Mouse (Mus musculus): ENCODE results near the gene Dab2ip. TPM values are rescaled to one million over a fixed set of nuclear protein-coding genes. Genes with fewer than 3 reads are reported as not detected.

Gene Dab2ip
- polyA plus RNA-seq, 1 experiment: 46.9 TPM

- Histone ChIP-seq H3K27me3 (ENCODE audit: control insufficient read depth, insufficient read depth, insufficient read length) (no peaks in the 10 kb centered on the region), H3K79me2 (ENCODE audit: control insufficient read depth, insufficient read depth) (no peaks in the 10 kb centered on the region), H3K4me2 (ENCODE audit: low read depth) (no peak overlapping the region), H3ac (ENCODE audit: control insufficient read depth, insufficient read length) (no peak overlapping the region), H3K36me3 (ENCODE audit: control insufficient read depth, insufficient read depth) (peaks cover 26% of the 10 kb centered on the region), H3K4me3 (no peak overlapping the region)
- TF ChIP-seq CEBPB (IDR thresholded peaks at IDR 0.05; ENCODE audit: insufficient read depth, poor library complexity, severe bottlenecking) (no peak), MAX (IDR thresholded peaks at IDR 0.05; ENCODE audit: low read depth) (no peak), POLR2A (IDR thresholded peaks at IDR 0.05; ENCODE audit: insufficient read length, low read depth) (no peak), USF1 (IDR thresholded peaks at IDR 0.05; ENCODE audit: low read depth) (no peak), MYOD1 (IDR thresholded peaks at IDR 0.05; ENCODE audit: control insufficient read depth in 1 of 3, insufficient read length in 2 of 3, low read depth in 2 of 3) (no peak), E2F4 (IDR thresholded peaks at IDR 0.05; ENCODE audit: insufficient read depth) (no peak), SRF (IDR thresholded peaks at IDR 0.05; ENCODE audit: control insufficient read depth, insufficient read length, low read depth) (no peak), MYOG (IDR thresholded peaks at IDR 0.05; ENCODE audit: control insufficient read depth in 1 of 3, insufficient read depth in 1 of 3, insufficient read length in 2 of 3, low read depth in 2 of 3) (no peak), REST (IDR thresholded peaks at IDR 0.05; ENCODE audit: insufficient read depth, insufficient read length) (no peak), TCF3 (IDR thresholded peaks at IDR 0.05; ENCODE audit: insufficient read length, low read depth) (no peak), POLR2AphosphoS2 (IDR thresholded peaks at IDR 0.05; ENCODE audit: insufficient read length, low read depth) (no peak), TCF12 (IDR thresholded peaks at IDR 0.05; ENCODE audit: insufficient read depth, poor library complexity, severe bottlenecking) (no peak)
Observed at GRCm38 (mm10) chr2:35729077-35730065, 171.3 kb downstream of the Dab2ip start.

GRCm38 (mm10) chr2:35731671-35732449 lies 173.8 kb downstream of the Dab2ip start:
- no peak overlapping the region for H3K4me2 ChIP-seq (ENCODE audit: low read depth)
- H3K27me3 ChIP-seq (ENCODE audit: control insufficient read depth, insufficient read depth, insufficient read length): no peaks in the 10 kb centered on the region
- H3K79me2 ChIP-seq (ENCODE audit: control insufficient read depth, insufficient read depth): no peaks in the 10 kb centered on the region
- H3K36me3 ChIP-seq (ENCODE audit: control insufficient read depth, insufficient read depth): peaks cover 11% of the 10 kb centered on the region
- no peak overlapping the region for H3ac ChIP-seq (ENCODE audit: control insufficient read depth, insufficient read length)
- TF ChIP-seq CEBPB (IDR thresholded peaks at IDR 0.05; ENCODE audit: insufficient read depth, poor library complexity, severe bottlenecking) (no peak), MYOD1 (IDR thresholded peaks at IDR 0.05; ENCODE audit: control insufficient read depth in 1 of 3, insufficient read length in 2 of 3, low read depth in 2 of 3) (no peak), POLR2A (IDR thresholded peaks at IDR 0.05; ENCODE audit: insufficient read length, low read depth) (no peak), SRF (IDR thresholded peaks at IDR 0.05; ENCODE audit: control insufficient read depth, insufficient read length, low read depth) (no peak), USF1 (IDR thresholded peaks at IDR 0.05; ENCODE audit: low read depth) (no peak), REST (IDR thresholded peaks at IDR 0.05; ENCODE audit: insufficient read depth, insufficient read length) (no peak), POLR2AphosphoS2 (IDR thresholded peaks at IDR 0.05; ENCODE audit: insufficient read length, low read depth) (no peak), MYOG (IDR thresholded peaks at IDR 0.05; ENCODE audit: control insufficient read depth in 1 of 3, insufficient read depth in 1 of 3, insufficient read length in 2 of 3, low read depth in 2 of 3) (no peak), MAX (IDR thresholded peaks at IDR 0.05; ENCODE audit: low read depth) (no peak)
- no peak overlapping the region for H3K4me3 ChIP-seq

GRCm38 (mm10) chr2:35735001-35735400 lies 176.9 kb downstream of the Dab2ip start:
- Histone ChIP-seq H3K79me2 (ENCODE audit: control insufficient read depth, insufficient read depth) (no peaks in the 10 kb centered on the region), H3ac (ENCODE audit: control insufficient read depth, insufficient read length) (no peak overlapping the region), H3K27me3 (ENCODE audit: control insufficient read depth, insufficient read depth, insufficient read length) (no peaks in the 10 kb centered on the region), H3K4me2 (ENCODE audit: low read depth) (no peak overlapping the region), H3K4me3 (no peak overlapping the region), H3K36me3 (ENCODE audit: control insufficient read depth, insufficient read depth) (no peaks in the 10 kb centered on the region)
- TF ChIP-seq TCF3 (IDR thresholded peaks at IDR 0.05; ENCODE audit: insufficient read length, low read depth) (no peak), REST (IDR thresholded peaks at IDR 0.05; ENCODE audit: insufficient read depth, insufficient read length) (no peak), USF1 (IDR thresholded peaks at IDR 0.05; ENCODE audit: low read depth) (no peak), MAX (IDR thresholded peaks at IDR 0.05; ENCODE audit: low read depth) (no peak), MYOD1 (IDR thresholded peaks at IDR 0.05; ENCODE audit: control insufficient read depth in 1 of 3, insufficient read length in 2 of 3, low read depth in 2 of 3) (no peak)

- Histone ChIP-seq H3K4me3 (no peak overlapping the region), H3K79me2 (ENCODE audit: control insufficient read depth, insufficient read depth) (no peaks in the 10 kb centered on the region), H3ac (ENCODE audit: control insufficient read depth, insufficient read length) (no peak overlapping the region), H3K27me3 (ENCODE audit: control insufficient read depth, insufficient read depth, insufficient read length) (no peaks in the 10 kb centered on the region), H3K36me3 (ENCODE audit: control insufficient read depth, insufficient read depth) (no peaks in the 10 kb centered on the region), H3K4me2 (ENCODE audit: low read depth) (no peak overlapping the region)
- no peak for TF ChIP-seq E2F4 (IDR thresholded peaks at IDR 0.05; ENCODE audit: insufficient read depth)
Observed at GRCm38 (mm10) chr2:35736061-35736460, 178.0 kb downstream of the Dab2ip start.

All from myocyte (in vitro differentiated cells).